Mouse (Mus musculus) forebrain, embryonic 15.5 days (tissue): ENCODE data around the gene Tubg2. TPM values are rescaled to one million over a fixed set of nuclear protein-coding genes. Genes with fewer than 3 reads are reported as not detected.
A peak's percentile ranks its signal among the peaks of the same experiment; 100 is the strongest.
"Not testable (repeated sequence)": the region's sequence is repeated elsewhere in the genome, so short reads cannot be mapped to it uniquely, and the experiment has no call there.

Experiments used
- ATAC-seq: fragments of 200-750 bp; cut with Nextera tagmentation; replicated peaks from 2 replicates; pipeline ENCODE4 v1.8.0; 2017; ENCODE audit warnings: mild to moderate bottlenecking, moderate TSS enrichment, moderate library complexity
- H3K27ac ChIP-seq: fragments of 300-500 bp; sonication (generic); replicated peaks from 2 replicates; pipeline ENCODE4 v1.5.1; 2015; ENCODE audit warnings: mild to moderate bottlenecking, inconsistent platforms
- H3K27me3 ChIP-seq: fragments of 300-500 bp; sonication (generic); 2 replicates; pipeline ENCODE4 v1.6.1; 2015; ENCODE audit warnings: inconsistent platforms
- H3K36me3 ChIP-seq: fragments of 300-500 bp; sonication (generic); 2 replicates; pipeline ENCODE4 v1.6.1; 2015; ENCODE audit warnings: mild to moderate bottlenecking, inconsistent platforms
- H3K4me1 ChIP-seq: fragments of 300-500 bp; sonication (generic); 2 replicates; pipeline ENCODE4 v1.6.1; 2015; ENCODE audit warnings: inconsistent platforms
- H3K4me2 ChIP-seq: fragments of 300-500 bp; sonication (generic); replicated peaks from 2 replicates; pipeline ENCODE4 v1.6.1; 2015; ENCODE audit warnings: mild to moderate bottlenecking, inconsistent platforms
- H3K4me3 ChIP-seq: fragments of 300-500 bp; sonication (generic); 2 replicates; pipeline ENCODE4 v1.5.1; 2015; ENCODE audit warnings: mild to moderate bottlenecking, inconsistent platforms
- H3K9ac ChIP-seq: fragments of 300-500 bp; sonication (generic); replicated peaks from 2 replicates; pipeline ENCODE4 v1.6.1; 2015; ENCODE audit warnings: mild to moderate bottlenecking, inconsistent platforms
- H3K9me3 ChIP-seq: fragments of 300-500 bp; sonication (generic); 2 replicates; pipeline ENCODE4 v1.6.1; 2016; ENCODE audit warnings: inconsistent platforms
- WGBS: fragments of 180-500 bp; shearing (Covaris S2); methylation state at CpG from one replicate; pipeline ENCODE4 v1.1.7; 2015; ENCODE audit warnings: mixed read lengths; 5-methylcytosine and 5-hydroxymethylcytosine counted together
- polyA plus RNA-seq: library from polyadenylated mRNA; unstranded; fragments of >200 nt; fragmentation: Nextera tagmentation; extraction: Ambion mirVana; gene quantifications from 2 replicates; pipeline ENCODE4 v1.2.1, GENCODE M21; 2015

The Tubg2 gene
- polyA plus RNA-seq, 1 experiment from 2014 or later, result 31.2 TPM

GRCm38 (mm10) chr11:101160981-101161505, 5.3 kb downstream of the Tubg2 start:
- H3K9me3 ChIP-seq, H3K9ac ChIP-seq, H3K4me2 ChIP-seq, ATAC-seq, H3K27ac ChIP-seq, H3K4me3 ChIP-seq, H3K36me3 ChIP-seq: not testable (repeated sequence)
- Histone ChIP-seq H3K4me1 (peaks cover 15% of the 10 kb centered on the region), H3K27me3 (peaks cover 44% of the 10 kb centered on the region)
- 78% methylated on average over 8 of the region's 8 CpGs for WGBS

GRCm38 (mm10) chr11:101161551-101161950, 5.8 kb downstream of the Tubg2 start:
- H3K36me3 ChIP-seq, result 0 out of 2 replicates have a peak, but pooled peaks cover 5% of the 10 kb centered on the region

GRCm38 (mm10) chr11:101162301-101162700, 6.6 kb downstream of the Tubg2 start:
- H3K9me3 ChIP-seq, result no peaks in the 10 kb centered on the region
- 68% methylated on average over 5 of the region's 5 CpGs for WGBS
- H3K27me3 ChIP-seq, result peaks cover 56% of the 10 kb centered on the region
- ATAC-seq, result no peak
- no peak overlapping the region for H3K4me3 ChIP-seq
- H3K9ac ChIP-seq, result no peak overlapping the region
- H3K27ac ChIP-seq, result no peak overlapping the region
- peaks cover 9% of the 10 kb centered on the region for H3K4me1 ChIP-seq
- H3K4me2 ChIP-seq, result no peak overlapping the region
- 0 out of 2 replicates have a peak, but pooled peaks cover 5% of the 10 kb centered on the region for H3K36me3 ChIP-seq

More at GRCm38 (mm10) chr11:101161551-101161950, 5.8 kb downstream of the Tubg2 start:
- H3K27me3 ChIP-seq, result peaks cover 49% of the 10 kb centered on the region
- no peak overlapping the region for H3K4me2 ChIP-seq
- 87% methylated on average over 15 of the region's 15 CpGs for WGBS
- H3K9ac ChIP-seq, result no peak overlapping the region
- no peaks in the 10 kb centered on the region for H3K9me3 ChIP-seq
- no peak overlapping the region for H3K4me3 ChIP-seq
- no peak for ATAC-seq
- no peak overlapping the region for H3K27ac ChIP-seq
- peaks cover 10% of the 10 kb centered on the region for H3K4me1 ChIP-seq

- no peak overlapping the region for H3K27ac ChIP-seq
- peaks cover 59% of the 10 kb centered on the region for H3K27me3 ChIP-seq
- H3K9me3 ChIP-seq, result no peaks in the 10 kb centered on the region
- WGBS, result 59% methylated on average over 5 of the region's 5 CpGs
- ATAC-seq, result no peak
- no peak overlapping the region for H3K4me3 ChIP-seq
- 0 out of 2 replicates have a peak, but pooled peaks cover 5% of the 10 kb centered on the region for H3K36me3 ChIP-seq
- H3K4me1 ChIP-seq, result peaks cover 9% of the 10 kb centered on the region
- H3K9ac ChIP-seq, result no peak overlapping the region
- H3K4me2 ChIP-seq, result no peak overlapping the region
Observed at GRCm38 (mm10) chr11:101162772-101163171, 7.1 kb downstream of the Tubg2 start.

GRCm38 (mm10) chr11:101163476-101164350, 8.0 kb downstream of the Tubg2 start:
- no peak for ATAC-seq
- H3K4me3 ChIP-seq, result peak overlapping the region; percentile 29
- peaks cover 11% of the 10 kb centered on the region for H3K4me1 ChIP-seq
- 24% methylated on average over 49 of the region's 49 CpGs for WGBS
- H3K36me3 ChIP-seq, result 0 out of 2 replicates have a peak, but pooled peaks cover 5% of the 10 kb centered on the region
- H3K9me3 ChIP-seq, result no peaks in the 10 kb centered on the region
- no peak overlapping the region for H3K27ac ChIP-seq
- peak overlapping the region; percentile 37 for H3K4me2 ChIP-seq
- H3K27me3 ChIP-seq, result peaks cover 64% of the 10 kb centered on the region
- H3K9ac ChIP-seq, result 0 out of 2 replicates have a peak overlapping the region, but pooled peaks have one; percentile 10

- ATAC-seq, result no peak
- Histone ChIP-seq H3K36me3 (0 out of 2 replicates have a peak, but pooled peaks cover 5% of the 10 kb centered on the region), H3K4me3 (peak overlapping the region; percentile 29), H3K9me3 (no peaks in the 10 kb centered on the region), H3K4me2 (peak overlapping the region; percentile 37), H3K27me3 (peaks cover 70% of the 10 kb centered on the region), H3K4me1 (peaks cover 17% of the 10 kb centered on the region), H3K9ac (peak overlapping the region; percentile 15; the same call in 1 of the 2 replicates), H3K27ac (no peak overlapping the region)
- WGBS, result 10% methylated on average over 21 of the region's 21 CpGs
Observed at GRCm38 (mm10) chr11:101164351-101164665, 8.6 kb downstream of the Tubg2 start.

GRCm38 (mm10) chr11:101164677-101165580, 9.2 kb downstream of the Tubg2 start:
- Histone ChIP-seq H3K9me3 (no peaks in the 10 kb centered on the region), H3K27ac (no peak overlapping the region), H3K4me3 (peak overlapping the region; percentile 29; the same call in 1 of the 2 replicates), H3K9ac (peak overlapping the region; percentile 15; the same call in 1 of the 2 replicates), H3K4me2 (no peak overlapping the region), H3K36me3 (0 out of 2 replicates have a peak, but pooled peaks cover 5% of the 10 kb centered on the region), H3K27me3 (peaks cover 76% of the 10 kb centered on the region), H3K4me1 (peaks cover 23% of the 10 kb centered on the region)
- ATAC-seq, result no peak
- 19% methylated on average over 35 of the region's 35 CpGs for whole genome bisulfite sequencing

- Histone ChIP-seq H3K9me3 (no peaks in the 10 kb centered on the region), H3K4me2 (no peak overlapping the region), H3K36me3 (0 out of 2 replicates have a peak, but pooled peaks cover 5% of the 10 kb centered on the region), H3K4me3 (no peak overlapping the region), H3K9ac (no peak overlapping the region), H3K27ac (no peak overlapping the region), H3K27me3 (peaks cover 76% of the 10 kb centered on the region), H3K4me1 (peaks cover 34% of the 10 kb centered on the region)
- no peak for ATAC-seq
- WGBS, result 49% methylated on average over 14 of the region's 14 CpGs
Observed at GRCm38 (mm10) chr11:101166357-101166756, 10.7 kb downstream of the Tubg2 start.

- Histone ChIP-seq H3K36me3 (0 out of 2 replicates have a peak, but pooled peaks cover 5% of the 10 kb centered on the region), H3K9ac (no peak overlapping the region), H3K4me3 (no peak overlapping the region), H3K4me2 (no peak overlapping the region), H3K9me3 (no peaks in the 10 kb centered on the region), H3K27me3 (peaks cover 73% of the 10 kb centered on the region), H3K27ac (no peak overlapping the region), H3K4me1 (peaks cover 43% of the 10 kb centered on the region)
- WGBS, result 47% methylated on average over 19 of the region's 19 CpGs
- ATAC-seq, result no peak
Observed at GRCm38 (mm10) chr11:101167211-101167962, 11.7 kb downstream of the Tubg2 start.

- Histone ChIP-seq H3K9me3 (no peaks in the 10 kb centered on the region), H3K4me2 (no peak overlapping the region), H3K27ac (no peak overlapping the region), H3K27me3 (peaks cover 68% of the 10 kb centered on the region), H3K4me3 (no peak overlapping the region), H3K4me1 (peaks cover 46% of the 10 kb centered on the region), H3K9ac (no peak overlapping the region), H3K36me3 (0 out of 2 replicates have a peak, but pooled peaks cover 5% of the 10 kb centered on the region)
- no peak for ATAC-seq
- 47% methylated on average over 8 of the region's 8 CpGs for WGBS
Observed at GRCm38 (mm10) chr11:101167963-101168300, 12.2 kb downstream of the Tubg2 start.

- H3K27me3 ChIP-seq, result peaks cover 63% of the 10 kb centered on the region
- H3K4me3 ChIP-seq, result no peak overlapping the region
- H3K9me3 ChIP-seq, result no peaks in the 10 kb centered on the region
- H3K36me3 ChIP-seq, result 0 out of 2 replicates have a peak, but pooled peaks cover 3% of the 10 kb centered on the region
- no peak overlapping the region for H3K9ac ChIP-seq
- no peak for ATAC-seq
- H3K4me1 ChIP-seq, result peaks cover 51% of the 10 kb centered on the region
- 63% methylated on average over 18 of the region's 18 CpGs for WGBS
- H3K4me2 ChIP-seq, result no peak overlapping the region
- no peak overlapping the region for H3K27ac ChIP-seq
Observed at GRCm38 (mm10) chr11:101168301-101168980, 12.7 kb downstream of the Tubg2 start.
